Mouse (Mus musculus) embryonic facial prominence, embryonic 11.5 days (tissue): ENCODE data around the gene Palm3. TPM values are rescaled to one million over a fixed set of nuclear protein-coding genes. Genes with fewer than 3 reads are reported as not detected.

Experiments
- ATAC-seq: fragments of 200-750 bp; cut with Nextera tagmentation; replicated peaks from 2 replicates; pipeline ENCODE4 v1.8.0; 2017; ENCODE audit warnings: low read depth; ENCODE audit not compliant: insufficient number of reproducible peaks, low FRiP score, low TSS enrichment
- DNase-seq: peaks from one replicate; pipeline ENCODE4 v3.0.0-alpha.2; 2015; ENCODE audit warnings: low spot score
- H3K27ac ChIP-seq: fragments of 300-500 bp; sonication (generic); replicated peaks from 2 replicates; pipeline ENCODE4 v1.5.1; 2014; ENCODE audit warnings: mild to moderate bottlenecking, low read depth, low read length, control low read depth
- H3K27me3 ChIP-seq: fragments of 300-500 bp; sonication (generic); 2 replicates; pipeline ENCODE4 v1.6.1; 2014; ENCODE audit warnings: mild to moderate bottlenecking, low read length, moderate library complexity, mixed read lengths; ENCODE audit not compliant: control insufficient read depth, insufficient read depth
- H3K36me3 ChIP-seq: fragments of 300-500 bp; sonication (generic); replicated peaks from 2 replicates; pipeline ENCODE4 v1.6.1; 2014; ENCODE audit warnings: low read depth, mild to moderate bottlenecking, low read length, moderate library complexity, mixed read lengths; ENCODE audit not compliant: control insufficient read depth, insufficient read depth
- H3K4me1 ChIP-seq: fragments of 300-500 bp; sonication (generic); 2 replicates; pipeline ENCODE4 v1.6.1; 2014; ENCODE audit warnings: low read length, mixed read lengths; ENCODE audit not compliant: control insufficient read depth, insufficient read depth
- H3K4me2 ChIP-seq: fragments of 300-500 bp; sonication (generic); 2 replicates; pipeline ENCODE4 v1.6.1; 2014; ENCODE audit warnings: low read depth, mild to moderate bottlenecking, control low read depth, low read length, moderate library complexity
- H3K4me3 ChIP-seq: fragments of 300-500 bp; sonication (generic); 2 replicates; pipeline ENCODE4 v1.5.1; 2014; ENCODE audit warnings: low read depth, low read length, control low read depth
- H3K9ac ChIP-seq: fragments of 300-500 bp; sonication (generic); replicated peaks from 2 replicates; pipeline ENCODE4 v1.6.1; 2014; ENCODE audit warnings: mild to moderate bottlenecking, control low read depth, low read length
- H3K9me3 ChIP-seq: fragments of 300-500 bp; sonication (generic); replicated peaks from 2 replicates; pipeline ENCODE4 v1.6.1; 2016; ENCODE audit warnings: mild to moderate bottlenecking, low read length, inconsistent platforms, mixed read lengths; ENCODE audit not compliant: control insufficient read depth
- WGBS: fragments of 180-500 bp; shearing (Covaris S2); extraction: QIAGEN DNeasy Blood & Tissue Kit; methylation state at CpG from one replicate; pipeline ENCODE4 v1.1.7; 2014; 5-methylcytosine and 5-hydroxymethylcytosine counted together
- polyA plus RNA-seq: library from polyadenylated mRNA; unstranded; fragments of >200 nt; fragmentation: Nextera tagmentation; extraction: Ambion mirVana; gene quantifications from 2 replicates; pipeline ENCODE4 v1.2.1, GENCODE M21; 2014

Palm3 gene
- polyA plus RNA-seq, 1 experiment from 2014 or later, result 1.5 TPM

DNA sequence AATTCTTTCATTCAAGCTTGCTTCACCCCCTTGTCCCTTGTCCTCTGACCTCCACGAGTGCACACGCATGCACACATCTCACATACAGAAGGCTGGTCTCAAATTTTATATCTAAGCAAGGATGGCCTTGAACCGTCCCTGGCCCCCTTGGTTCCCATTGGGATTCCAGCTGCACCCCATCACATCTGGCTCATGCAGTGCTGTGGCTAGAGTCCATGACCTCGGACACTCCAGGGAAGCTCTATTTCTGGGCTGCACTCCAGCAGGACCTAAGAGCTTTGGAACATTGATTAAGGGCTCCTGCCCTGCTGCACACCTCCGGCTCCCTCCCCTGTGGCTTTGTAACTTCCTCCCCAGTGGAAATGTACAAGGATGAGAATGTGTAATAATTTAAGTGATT is 16.7 kb downstream of the Palm3 start:
- Histone ChIP-seq H3K27ac (no peak overlapping the region), H3K36me3 (no peaks in the 10 kb centered on the region), H3K4me2 (no peak overlapping the region), H3K9ac (no peak overlapping the region), H3K4me3 (no peak overlapping the region), H3K27me3 (peaks cover 20% of the 10 kb centered on the region), H3K4me1 (no peaks in the 10 kb centered on the region), H3K9me3 (no peaks in the 10 kb centered on the region)
- ATAC-seq, result no peak
- WGBS, result 77% methylated on average over 5 of the region's 5 CpGs
- no peak for DNase-seq

- peak; percentile 93 for DNase-seq
- H3K4me3 ChIP-seq, result no peak overlapping the region
- 0 out of 2 replicates have a peak, but pooled peaks have one; percentile 27 for ATAC-seq
- 10% methylated on average over 5 of the region's 5 CpGs for WGBS
- H3K36me3 ChIP-seq, result no peaks in the 10 kb centered on the region
- no peaks in the 10 kb centered on the region for H3K9me3 ChIP-seq
- no peak overlapping the region for H3K27ac ChIP-seq
- H3K4me2 ChIP-seq, result no peak overlapping the region
- H3K4me1 ChIP-seq, result no peaks in the 10 kb centered on the region
- no peak overlapping the region for H3K9ac ChIP-seq
- H3K27me3 ChIP-seq, result peaks cover 30% of the 10 kb centered on the region
Observed at GRCm38 (mm10) chr8:84039050-84039449, 17.8 kb downstream of the Palm3 start.

GRCm38 (mm10) chr8:84042066-84042947 is 21.0 kb downstream of the Palm3 start, which contains the start of gene Il27ra:
Il27ra (minus strand) TSS chr8:84042589.
- Histone ChIP-seq H3K4me3 (peak within 1 kb of the TSS; percentile 29), H3K27me3 (peaks cover 42% of the 10 kb centered on the region), H3K9ac (peak within 1 kb of the TSS; percentile 48), H3K36me3 (no peaks in the 10 kb centered on the region), H3K27ac (no peak within 1 kb of the TSS), H3K4me1 (peaks cover 3% of the 10 kb centered on the region; the same call in 1 of the 2 replicates), H3K9me3 (no peaks in the 10 kb centered on the region), H3K4me2 (peak within 1 kb of the TSS; percentile 49)
- 4% methylated on average over 40 of the region's 40 CpGs for WGBS
- DNase-seq (peak; percentile 73), ATAC-seq (no peak)

DNA sequence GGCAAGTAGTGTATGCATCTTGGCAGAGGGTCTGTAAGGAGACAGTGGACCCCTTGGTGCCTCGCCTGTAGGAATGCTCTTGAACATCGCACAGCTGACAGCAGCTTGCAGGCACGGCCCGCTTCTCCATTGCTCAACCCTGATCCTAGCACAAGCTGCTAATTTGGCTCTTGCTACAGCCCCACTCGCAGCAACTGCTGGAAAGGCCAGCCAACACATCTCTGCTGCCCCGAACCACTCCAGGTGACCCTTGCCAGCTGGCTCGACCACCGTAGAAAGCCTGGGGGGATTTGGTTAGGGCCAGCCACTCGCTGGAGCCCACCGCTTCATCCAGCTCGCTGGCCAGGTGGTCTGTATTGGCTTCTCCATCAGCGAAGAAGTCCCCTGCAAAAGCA is 21.7 kb downstream of the Palm3 start:
- peaks cover 42% of the 10 kb centered on the region for H3K27me3 ChIP-seq
- DNase-seq (no peak), ATAC-seq (no peak)
- no peak overlapping the region for H3K4me3 ChIP-seq
- no peak overlapping the region for H3K9ac ChIP-seq
- H3K9me3 ChIP-seq, result no peaks in the 10 kb centered on the region
- no peaks in the 10 kb centered on the region for H3K36me3 ChIP-seq
- 24% methylated on average over 12 of the region's 12 CpGs for WGBS
- no peak overlapping the region for H3K27ac ChIP-seq
- H3K4me1 ChIP-seq, result peaks cover 3% of the 10 kb centered on the region; the same call in 1 of the 2 replicates
- H3K4me2 ChIP-seq, result no peak overlapping the region

DNA sequence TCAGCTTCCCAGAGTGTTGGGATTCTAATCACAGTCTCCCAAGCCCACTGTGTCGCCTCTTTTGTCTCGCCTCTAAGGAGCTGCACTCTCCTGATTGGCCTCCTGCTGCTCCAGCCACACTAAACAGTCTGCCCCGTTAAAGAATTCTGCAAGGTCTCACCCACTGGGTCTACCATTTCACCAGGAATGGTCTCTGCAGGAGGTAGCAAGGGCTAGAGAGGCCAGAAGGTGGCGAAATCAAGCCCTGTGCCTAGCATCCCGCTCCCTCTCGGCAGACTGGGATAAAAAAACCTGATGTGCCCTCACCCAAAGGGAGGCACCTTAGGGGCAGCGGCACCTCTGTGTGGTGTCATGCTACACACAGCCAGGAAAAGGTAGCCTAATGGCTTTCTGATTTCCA is 22.8 kb downstream of the Palm3 start:
- Histone ChIP-seq H3K4me3 (no peak overlapping the region), H3K27me3 (peaks cover 42% of the 10 kb centered on the region), H3K4me2 (no peak overlapping the region), H3K9me3 (no peaks in the 10 kb centered on the region), H3K4me1 (peaks cover 3% of the 10 kb centered on the region; the same call in 1 of the 2 replicates), H3K36me3 (no peaks in the 10 kb centered on the region), H3K9ac (no peak overlapping the region), H3K27ac (no peak overlapping the region)
- DNase-seq, result no peak
- WGBS, result 3% methylated on average over 7 of the region's 7 CpGs
- ATAC-seq, result no peak

DNA sequence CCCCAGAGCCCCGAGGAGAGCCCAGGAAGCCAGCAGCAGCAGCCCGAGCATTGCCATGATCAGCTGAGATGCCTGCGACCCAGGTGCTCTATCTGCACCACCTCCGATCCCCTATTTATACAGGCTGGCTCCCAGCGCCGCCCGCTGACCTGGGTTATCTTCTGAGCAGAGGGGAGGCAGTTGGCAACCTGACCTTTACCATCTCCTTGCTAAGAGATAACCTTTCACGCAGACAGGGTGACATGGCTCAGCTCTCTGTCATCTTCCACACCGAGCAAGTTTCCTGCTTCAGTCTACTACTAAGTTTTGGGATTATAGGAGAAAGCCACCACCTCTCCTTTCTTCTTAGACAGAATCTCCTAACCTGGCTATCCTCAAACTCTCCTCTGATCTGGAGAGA is 23.6 kb downstream of the Palm3 start, which contains the start of gene Rln3:
Gene Rln3 (minus strand): TSS at position 101 of the 400 bp plus-strand sequence.
- no peak within 1 kb of the TSS for H3K27ac ChIP-seq
- H3K9me3 ChIP-seq, result no peaks in the 10 kb centered on the region
- peak within 1 kb of the TSS; percentile 13; the same call in 1 of the 2 replicates for H3K4me2 ChIP-seq
- ATAC-seq (no peak), DNase-seq (no peak)
- peaks cover 42% of the 10 kb centered on the region for H3K27me3 ChIP-seq
- H3K36me3 ChIP-seq, result no peaks in the 10 kb centered on the region
- H3K4me1 ChIP-seq, result peaks cover 3% of the 10 kb centered on the region; the same call in 1 of the 2 replicates
- no peak within 1 kb of the TSS for H3K9ac ChIP-seq
- no peak within 1 kb of the TSS for H3K4me3 ChIP-seq
- 5% methylated on average over 9 of the region's 9 CpGs for WGBS

DNA sequence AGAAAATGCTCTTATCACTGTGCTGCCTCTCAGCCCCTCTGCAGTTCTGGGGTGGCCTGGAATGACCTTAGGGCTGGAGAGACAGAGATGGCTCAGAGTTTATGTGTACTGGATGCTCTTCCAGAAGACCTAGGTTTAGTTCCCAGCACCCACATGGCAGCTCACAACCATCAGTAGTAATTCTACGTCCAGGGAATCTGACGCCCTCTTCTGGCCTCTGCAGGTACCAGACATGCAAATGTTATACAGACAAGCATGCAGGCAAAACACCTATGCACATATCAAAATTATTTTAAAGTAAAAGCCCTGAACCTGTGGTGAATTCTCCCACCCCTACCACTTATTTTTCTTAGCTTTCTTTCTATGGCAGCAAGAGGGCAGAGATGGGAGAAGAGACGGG is 25.2 kb downstream of the Palm3 start:
- Histone ChIP-seq H3K4me3 (no peak overlapping the region), H3K4me2 (no peak overlapping the region), H3K9me3 (no peaks in the 10 kb centered on the region), H3K4me1 (peaks cover 3% of the 10 kb centered on the region; the same call in 1 of the 2 replicates), H3K9ac (no peak overlapping the region), H3K27ac (no peak overlapping the region), H3K36me3 (no peaks in the 10 kb centered on the region), H3K27me3 (peaks cover 36% of the 10 kb centered on the region)
- DNase-seq, result no peak
- no peak for ATAC-seq
- WGBS, result 80% methylated on average over 3 of the region's 3 CpGs

DNA sequence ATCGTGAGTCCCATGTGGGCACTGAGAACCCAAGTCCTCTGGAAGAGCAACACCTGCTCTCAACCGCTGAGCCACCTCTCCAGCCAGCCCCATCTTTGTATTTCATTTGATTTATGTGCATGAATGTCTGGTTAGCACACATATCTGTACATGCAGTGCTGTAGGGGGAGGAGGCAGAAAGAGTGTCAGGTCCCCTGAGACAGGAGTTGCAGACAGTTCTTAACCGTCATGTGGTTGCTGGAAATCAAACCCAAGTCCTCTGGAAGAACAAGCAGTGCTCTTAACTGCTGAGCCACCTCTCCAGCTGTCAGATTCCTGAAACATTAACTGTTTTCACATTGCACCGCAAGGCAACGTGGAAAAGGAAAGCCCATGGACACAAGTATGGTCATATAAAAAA is 26.9 kb downstream of the Palm3 start:
- Histone ChIP-seq H3K36me3 (no peaks in the 10 kb centered on the region), H3K4me1 (peaks cover 3% of the 10 kb centered on the region; the same call in 1 of the 2 replicates), H3K4me3 (no peak overlapping the region), H3K4me2 (no peak overlapping the region), H3K9ac (no peak overlapping the region), H3K9me3 (no peaks in the 10 kb centered on the region), H3K27ac (no peak overlapping the region), H3K27me3 (peaks cover 21% of the 10 kb centered on the region)
- ATAC-seq (no peak), DNase-seq (no peak)
- 78% methylated on average over 5 of the region's 5 CpGs for WGBS
